In the genomic region with DNA sequence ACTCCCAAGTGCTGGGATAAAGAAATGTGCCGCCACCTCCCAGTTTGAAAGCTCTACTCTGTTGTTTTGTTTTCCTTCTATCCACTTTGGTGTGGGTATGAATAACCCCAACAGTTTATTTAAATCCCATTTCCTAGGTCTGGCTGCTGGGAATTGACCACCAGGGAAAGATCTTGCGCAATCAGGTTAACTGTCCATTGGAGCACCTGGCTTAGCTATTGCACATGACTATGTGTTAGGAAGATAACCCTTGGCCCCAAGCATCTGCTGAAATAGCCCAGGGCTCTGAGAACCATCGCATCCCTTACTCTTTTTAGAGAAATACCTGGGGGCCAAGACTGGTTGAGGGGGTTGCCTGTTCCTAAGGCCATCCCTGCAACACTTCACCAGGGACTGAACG, we compare ENCODE assay signal across 20 mouse cellular contexts.
"Had no signal": no experiment of that assay in that cellular context is flagged by ENCODE, and none has a peak within 500 bp of the region (broad histone marks: within the 10 kb centered on the region; RNA-seq: fewer than 3 reads in every experiment).

No protein-coding gene starts in this region.

- H3K27me3 ChIP-seq: lung, embryonic 15.5 days; neural tube, embryonic 12.5 days had no signal

- ATAC-seq: intestine, postnatal 0 days had no signal

- H3K9ac ChIP-seq: lung, embryonic 15.5 days; neural tube, embryonic 12.5 days had no signal

- H3K36me3 ChIP-seq: lung, embryonic 15.5 days; neural tube, embryonic 12.5 days had no signal

- H3K4me3 ChIP-seq: layer of hippocampus, adult 2 months; left cerebral cortex, adult 2 months; lung, embryonic 15.5 days; megakaryocyte, embryonic 14.5 days; neural tube, embryonic 12.5 days had no signal

- H3K9me3 ChIP-seq: lung, embryonic 15.5 days; megakaryocyte, embryonic 14.5 days; neural tube, embryonic 12.5 days had no signal

- H3K27ac ChIP-seq: kidney, postnatal 0 days; layer of hippocampus, adult 2 months; left cerebral cortex, adult 2 months; lung, embryonic 15.5 days; neural tube, embryonic 12.5 days; stomach, postnatal 0 days had no signal

- DNase-seq: kidney, adult 2 months; kidney, postnatal 25 days; layer of hippocampus, adult 9-11 months; lung, adult 18-20 months; lung, postnatal 10 days; lung, postnatal 36 days; midbrain, embryonic 14.5 days; right cerebral cortex, postnatal 4 days; thymus, adult 2 months; thymus, postnatal 14 days; thymus, postnatal 4 days had no signal

- H3K4me2 ChIP-seq: lung, embryonic 15.5 days; midbrain, embryonic 11.5 days had no signal
